Mouse (Mus musculus) MEL (cell line): ENCODE results near the gene Ak1.

Source experiments
- CHD2 ChIP-seq: IDR thresholded peaks from 2 replicates; pipeline ENCODE4 v1.6.1; 2011; ENCODE audit warnings: low read length, improper control_type of control experiment
- CTCF ChIP-seq, 3 experiments: IDR thresholded peaks in 2 of 3; conservative IDR thresholded peaks in 1 of 3; 2 replicates each; pipeline ENCODE4 v1.5.1; 2011 to 2012; ENCODE audit warnings: low read length in 3 of 3, low read depth in 2 of 3, mild to moderate bottlenecking in 2 of 3, improper control_type of control experiment in 1 of 3, inconsistent platforms in 1 of 3, mixed read lengths in 1 of 3, moderate library complexity in 1 of 3; ENCODE audit not compliant: control insufficient read depth in 1 of 3, insufficient read depth in 1 of 3, poor library complexity in 1 of 3, severe bottlenecking in 1 of 3
- POLR2A ChIP-seq, 2 experiments: IDR thresholded peaks; 2 replicates each; pipeline ENCODE4 v1.6.1; 2011 to 2012; ENCODE audit warnings: low read length in 2 of 2, mild to moderate bottlenecking in 2 of 2, control low read depth in 1 of 2, improper control_type of control experiment in 1 of 2, low read depth in 1 of 2, moderate library complexity in 1 of 2; ENCODE audit not compliant: control insufficient read depth in 1 of 2, insufficient read depth in 1 of 2, poor library complexity in 1 of 2
- ZNF384 ChIP-seq: IDR thresholded peaks from 2 replicates; pipeline ENCODE4 v1.6.1; 2012; ENCODE audit warnings: low read depth, mild to moderate bottlenecking, inconsistent platforms, low read length, improper control_type of control experiment

DNA sequence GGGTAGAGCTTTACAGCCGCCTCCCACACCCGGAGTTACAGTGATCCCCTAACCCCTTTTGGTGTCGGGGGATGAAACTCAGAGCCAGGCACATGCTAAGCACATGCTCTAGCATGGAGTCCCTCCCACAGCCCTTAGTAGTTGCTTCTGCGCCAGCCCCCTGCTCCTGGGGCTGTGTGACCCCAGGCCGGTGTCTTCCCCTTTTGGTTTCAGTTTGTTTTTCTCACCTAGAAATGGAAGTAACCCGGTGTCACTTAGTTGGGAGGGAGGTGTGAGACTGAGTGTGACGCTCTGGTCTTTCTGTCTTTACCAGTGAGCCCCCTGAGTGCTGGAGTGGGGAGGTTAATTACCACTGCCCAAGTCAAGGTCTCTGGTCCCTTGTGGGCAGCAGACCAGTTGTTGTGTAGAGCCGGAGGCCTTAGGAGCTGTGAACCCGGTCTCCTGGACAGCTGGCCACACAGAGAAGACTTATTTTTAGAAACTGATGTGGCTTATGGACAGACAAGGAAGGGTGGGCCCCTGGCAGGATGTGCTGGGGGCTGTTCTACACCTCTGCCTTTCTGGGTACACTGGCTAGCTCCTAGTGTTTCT is 33.7 kb upstream of the Ak1 start:
- no peak for TF ChIP-seq CTCF (IDR thresholded peaks at IDR 0.05 in 2 of 3, conservative IDR thresholded peaks at IDR 0.05 in 1 of 3; ENCODE audit: control insufficient read depth in 1 of 3, insufficient read depth in 1 of 3, low read depth in 2 of 3, low read length in 3 of 3, poor library complexity in 1 of 3, severe bottlenecking in 1 of 3)
- TF ChIP-seq POLR2A (IDR thresholded peaks at IDR 0.05; ENCODE audit: control insufficient read depth in 1 of 2, insufficient read depth in 1 of 2, low read depth in 1 of 2, low read length in 2 of 2, poor library complexity in 1 of 2) = no peak
- TF ChIP-seq ZNF384 = no peak
- no peak for TF ChIP-seq CHD2
